Comparison of ENCODE assay signal across 10 mouse cellular contexts in genomic region chr7:113263990-113264389, GRCm38 (mm10).
"Had no signal": no experiment of that assay in that cellular context is flagged by ENCODE, and none has a peak within 500 bp of the region (broad histone marks: within the 10 kb centered on the region; RNA-seq: fewer than 3 reads in every experiment).

No protein-coding gene starts in this region.

- H3K36me3 ChIP-seq: liver, embryonic 13.5 days; midbrain, embryonic 12.5 days; neural tube, embryonic 13.5 days had no signal

- H3K9ac ChIP-seq: liver, embryonic 13.5 days; midbrain, embryonic 12.5 days; neural tube, embryonic 13.5 days had no signal

- H3K4me2 ChIP-seq: liver, embryonic 13.5 days; midbrain, embryonic 12.5 days; neural tube, embryonic 13.5 days had no signal

- DNase-seq: kidney, adult 18-20 months; kidney, postnatal 10 days; liver, embryonic 13.5 days; lung, adult 2 months; lung, postnatal 10 days; retina, postnatal 1 day; thymus, postnatal 4 days had no signal

- H3K27ac ChIP-seq: liver, embryonic 13.5 days; midbrain, embryonic 12.5 days; neural tube, embryonic 13.5 days had no signal

- H3K27me3 ChIP-seq: liver, embryonic 13.5 days; neural tube, embryonic 13.5 days had no signal

- H3K4me3 ChIP-seq: liver, embryonic 13.5 days; midbrain, embryonic 12.5 days; neural tube, embryonic 13.5 days had no signal

- H3K9me3 ChIP-seq: liver, embryonic 13.5 days; midbrain, embryonic 12.5 days; neural tube, embryonic 13.5 days had no signal

- ATAC-seq: midbrain, embryonic 16.5 days had no signal
